Mouse (Mus musculus) intestine, embryonic 16.5 days (tissue): ENCODE measurements at regions not wholly inside any gene's neighbourhood (a gene's known extent, or its start where the extent isn't known, plus 50 kb on each side); places are given as distances from the start of the nearest gene placed in this dataset.

Experiments
- ATAC-seq: fragments of 200-750 bp; cut with Nextera tagmentation; 2 replicates; pipeline ENCODE4 v1.8.0; 2017; ENCODE audit warnings: moderate TSS enrichment, moderate library complexity
- H3K27ac ChIP-seq: fragments of 300-500 bp; sonication (generic); 2 replicates; pipeline ENCODE4 v1.5.1; 2014; ENCODE audit warnings: mild to moderate bottlenecking, low read length
- H3K27me3 ChIP-seq: fragments of 300-500 bp; sonication (generic); replicated peaks from 2 replicates; pipeline ENCODE4 v1.6.1; 2014; ENCODE audit warnings: low read length, control low read depth, mixed read lengths; ENCODE audit not compliant: control insufficient read depth, insufficient read depth
- H3K36me3 ChIP-seq: fragments of 300-500 bp; sonication (generic); 2 replicates; pipeline ENCODE4 v1.6.1; 2014; ENCODE audit warnings: low read length, control low read depth; ENCODE audit not compliant: control insufficient read depth, insufficient read depth
- H3K4me1 ChIP-seq: fragments of 300-500 bp; sonication (generic); 2 replicates; pipeline ENCODE4 v1.6.1; 2014; ENCODE audit warnings: low read length, control low read depth, mixed read lengths; ENCODE audit not compliant: control insufficient read depth, insufficient read depth
- H3K4me2 ChIP-seq: fragments of 300-500 bp; sonication (generic); 2 replicates; pipeline ENCODE4 v1.6.1; 2014; ENCODE audit warnings: low read depth, low read length, control low read depth
- H3K4me3 ChIP-seq: fragments of 300-500 bp; sonication (generic); 2 replicates; pipeline ENCODE4 v1.5.1; 2014; ENCODE audit warnings: mild to moderate bottlenecking, low read length
- H3K9ac ChIP-seq: fragments of 300-500 bp; sonication (generic); 2 replicates; pipeline ENCODE4 v1.6.1; 2014; ENCODE audit warnings: low read depth, low read length
- H3K9me3 ChIP-seq: fragments of 300-500 bp; sonication (generic); 2 replicates; pipeline ENCODE4 v1.6.1; 2016; ENCODE audit warnings: low read length, control low read depth; ENCODE audit not compliant: control insufficient read depth
- WGBS: fragments of 180-500 bp; shearing (Covaris S2); extraction: QIAGEN DNeasy Blood & Tissue Kit; methylation state at CpG from one replicate; pipeline ENCODE4 v1.1.7; 2014; 5-methylcytosine and 5-hydroxymethylcytosine counted together

DNA sequence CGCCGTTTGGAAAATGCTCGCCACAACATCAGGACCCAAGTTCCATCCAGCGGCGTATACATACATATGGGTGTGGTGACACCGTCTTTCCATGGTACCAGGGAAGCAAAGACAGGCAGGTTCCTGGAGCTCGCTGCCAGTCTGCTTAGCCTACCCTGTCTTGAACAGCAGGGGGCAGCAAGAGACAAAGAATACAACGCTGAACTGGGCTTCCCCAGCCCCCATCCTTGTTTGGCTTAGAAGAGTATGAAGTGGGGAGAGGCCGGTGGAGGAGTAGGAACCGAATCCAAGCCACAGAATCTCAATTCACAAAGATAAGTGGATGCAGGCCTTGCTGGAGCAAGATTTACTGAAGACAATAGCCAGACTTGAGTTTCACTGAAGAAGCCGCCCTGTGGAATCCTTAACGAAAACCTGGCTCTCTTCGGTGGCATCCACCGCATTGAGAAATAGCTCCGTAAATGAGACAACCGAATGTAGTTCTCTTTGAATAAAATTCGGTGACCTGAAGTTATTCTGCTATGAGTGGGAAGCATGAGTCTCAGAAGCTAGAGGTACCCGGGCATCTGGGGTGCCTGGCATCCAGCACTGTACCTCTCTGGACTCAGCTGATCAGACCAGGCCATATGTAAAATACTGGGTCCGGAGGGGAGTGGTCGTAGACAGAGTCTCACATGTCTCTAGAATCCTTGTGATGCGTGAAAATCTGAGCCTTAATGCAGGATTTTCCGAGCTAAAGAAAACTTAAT is 203.0 kb downstream of the Spata18 start:
- Histone ChIP-seq H3K4me1 (peaks cover 10% of the 10 kb centered on the region; the same call in 1 of the 2 replicates), H3K4me2 (peak overlapping the region; percentile 24; the same call in 1 of the 2 replicates), H3K36me3 (no peaks in the 10 kb centered on the region), H3K4me3 (no peak overlapping the region), H3K27ac (peak overlapping the region; percentile 51), H3K9me3 (no peaks in the 10 kb centered on the region), H3K9ac (no peak overlapping the region), H3K27me3 (no peaks in the 10 kb centered on the region)
- 34% methylated on average over 22 of the region's 22 CpGs for WGBS
- peak; percentile 88 for ATAC-seq

GRCm38 (mm10) chr5:73854774-73855371 is 203.7 kb downstream of the Spata18 start:
- Histone ChIP-seq H3K9me3 (no peaks in the 10 kb centered on the region), H3K4me1 (peaks cover 10% of the 10 kb centered on the region; the same call in 1 of the 2 replicates), H3K9ac (no peak overlapping the region), H3K36me3 (no peaks in the 10 kb centered on the region), H3K27me3 (no peaks in the 10 kb centered on the region), H3K4me2 (0 out of 2 replicates have a peak overlapping the region, but pooled peaks have one; percentile 24), H3K4me3 (no peak overlapping the region), H3K27ac (peak overlapping the region; percentile 51)
- no peak for ATAC-seq
- WGBS, result 62% methylated on average over 18 of the region's 18 CpGs

- Histone ChIP-seq H3K4me2 (no peak overlapping the region), H3K36me3 (no peaks in the 10 kb centered on the region), H3K27ac (no peak overlapping the region), H3K27me3 (no peaks in the 10 kb centered on the region), H3K9me3 (no peaks in the 10 kb centered on the region), H3K4me1 (peaks cover 8% of the 10 kb centered on the region; the same call in 1 of the 2 replicates), H3K9ac (no peak overlapping the region), H3K4me3 (no peak overlapping the region)
- 67% methylated on average over 1 of the region's 1 CpGs for WGBS
- peak; percentile 79 for ATAC-seq
Measured at GRCm38 (mm10) chr5:73859320-73859719, 208.1 kb downstream of the Spata18 start.

DNA sequence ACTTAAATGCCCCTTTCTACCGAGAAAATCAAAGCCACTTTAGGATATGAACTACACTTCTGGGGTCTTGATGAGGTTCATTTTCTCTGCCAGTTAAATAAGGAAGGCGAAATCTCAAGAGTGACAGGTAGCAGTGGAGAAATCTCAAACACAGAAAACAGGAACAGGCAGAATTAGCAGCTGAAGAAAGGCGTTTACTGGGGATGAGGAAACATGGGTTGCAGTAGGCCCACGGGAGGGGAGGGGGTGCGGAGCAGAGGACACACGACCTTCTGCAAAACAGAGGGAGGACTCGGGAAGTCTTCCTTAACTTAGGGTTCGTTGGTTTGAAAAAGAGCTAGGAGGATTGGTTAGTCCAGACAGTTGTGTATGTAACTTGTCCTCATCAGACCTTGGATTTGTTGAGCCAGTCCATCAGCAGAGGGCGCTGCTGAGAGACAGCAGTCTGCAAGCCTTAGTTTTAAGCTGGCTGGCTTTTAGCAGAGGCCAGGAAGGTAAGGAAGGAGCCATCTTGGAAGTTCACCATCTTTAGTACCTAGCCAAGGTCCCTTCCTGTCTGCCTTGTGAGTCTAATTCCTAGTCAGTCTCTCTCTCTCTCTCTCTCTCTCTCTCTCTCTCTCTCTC is 204.0 kb downstream of the Usp46 start:
- Histone ChIP-seq H3K4me1 (no peaks in the 10 kb centered on the region), H3K27ac (no peak overlapping the region), H3K27me3 (no peaks in the 10 kb centered on the region), H3K36me3 (no peaks in the 10 kb centered on the region), H3K4me3 (no peak overlapping the region), H3K9me3 (no peaks in the 10 kb centered on the region), H3K9ac (no peak overlapping the region), H3K4me2 (no peak overlapping the region)
- WGBS, result 77% methylated on average over 9 of the region's 9 CpGs
- ATAC-seq, result no peak

GRCm38 (mm10) chr5:73872641-73873421 is 195.4 kb downstream of the Usp46 start:
- Histone ChIP-seq H3K4me3 (no peak overlapping the region), H3K9me3 (no peaks in the 10 kb centered on the region), H3K4me1 (no peaks in the 10 kb centered on the region), H3K27me3 (no peaks in the 10 kb centered on the region), H3K36me3 (no peaks in the 10 kb centered on the region), H3K4me2 (no peak overlapping the region), H3K9ac (no peak overlapping the region), H3K27ac (no peak overlapping the region)
- ATAC-seq, result no peak
- WGBS, result 71% methylated on average over 9 of the region's 9 CpGs

GRCm38 (mm10) chr5:73874770-73875169 is 193.5 kb downstream of the Usp46 start:
- H3K27ac ChIP-seq, result no peak overlapping the region
- no peaks in the 10 kb centered on the region for H3K4me1 ChIP-seq
- H3K4me2 ChIP-seq, result no peak overlapping the region
- no peak for ATAC-seq
- no peaks in the 10 kb centered on the region for H3K27me3 ChIP-seq
- WGBS, result 88% methylated on average over 1 of the region's 1 CpGs
- no peak overlapping the region for H3K9ac ChIP-seq
- no peaks in the 10 kb centered on the region for H3K36me3 ChIP-seq
- no peaks in the 10 kb centered on the region for H3K9me3 ChIP-seq
- H3K4me3 ChIP-seq, result no peak overlapping the region

GRCm38 (mm10) chr5:73875847-73876246 is 192.4 kb downstream of the Usp46 start:
- Histone ChIP-seq H3K4me1 (no peaks in the 10 kb centered on the region), H3K27ac (no peak overlapping the region), H3K9me3 (no peaks in the 10 kb centered on the region), H3K9ac (no peak overlapping the region), H3K36me3 (no peaks in the 10 kb centered on the region), H3K27me3 (no peaks in the 10 kb centered on the region), H3K4me2 (no peak overlapping the region), H3K4me3 (no peak overlapping the region)
- 42% methylated on average over 3 of the region's 3 CpGs for WGBS
- ATAC-seq, result no peak

- Histone ChIP-seq H3K4me3 (no peak overlapping the region), H3K27ac (no peak overlapping the region), H3K9me3 (no peaks in the 10 kb centered on the region), H3K36me3 (no peaks in the 10 kb centered on the region), H3K4me1 (no peaks in the 10 kb centered on the region), H3K4me2 (no peak overlapping the region), H3K27me3 (no peaks in the 10 kb centered on the region), H3K9ac (no peak overlapping the region)
- ATAC-seq, result no peak
- 79% methylated on average over 3 of the region's 3 CpGs for WGBS
Measured at GRCm38 (mm10) chr5:73880936-73881335, 187.3 kb downstream of the Usp46 start.

DNA sequence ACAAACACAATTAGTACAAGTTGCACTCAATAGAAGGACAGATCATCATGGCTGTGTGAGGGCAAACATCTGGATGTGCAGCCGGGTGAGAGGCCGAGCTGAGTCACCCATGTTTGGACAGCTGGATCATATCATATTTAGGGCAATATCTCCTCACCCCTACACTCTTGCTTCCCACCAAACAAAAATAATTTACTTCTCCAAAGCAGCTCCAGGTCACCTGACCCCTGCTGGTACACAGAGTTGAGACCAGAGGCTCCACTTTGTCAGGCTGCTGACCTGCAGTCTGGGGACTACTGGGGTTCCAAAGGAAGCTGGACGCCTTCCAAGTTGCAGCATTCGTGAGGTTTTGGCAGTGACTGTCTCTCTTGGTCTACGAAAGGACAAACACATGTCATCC is 186.3 kb downstream of the Usp46 start:
- WGBS, result 33% methylated on average over 5 of the region's 5 CpGs
- no peaks in the 10 kb centered on the region for H3K4me1 ChIP-seq
- H3K9me3 ChIP-seq, result no peaks in the 10 kb centered on the region
- H3K27ac ChIP-seq, result no peak overlapping the region
- H3K27me3 ChIP-seq, result no peaks in the 10 kb centered on the region
- ATAC-seq, result 0 out of 2 replicates have a peak, but pooled peaks have one; percentile 21
- no peaks in the 10 kb centered on the region for H3K36me3 ChIP-seq
- H3K4me2 ChIP-seq, result no peak overlapping the region
- H3K9ac ChIP-seq, result no peak overlapping the region
- H3K4me3 ChIP-seq, result no peak overlapping the region
